Mouse (Mus musculus) heart, postnatal 0 days (tissue): ENCODE measurements around the gene Magi2. TPM values are rescaled to one million over a fixed set of nuclear protein-coding genes. Genes with fewer than 3 reads are reported as not detected.

Experiments
- ATAC-seq: fragments of 200-750 bp; cut with Nextera tagmentation; 2 replicates; pipeline ENCODE4 v1.8.0; 2017; ENCODE audit warnings: low read depth, moderate number of reproducible peaks, moderate library complexity; ENCODE audit not compliant: insufficient read depth
- DNase-seq: peaks from one replicate; pipeline ENCODE4 v3.0.0-alpha.2; 2016; ENCODE audit warnings: low spot score
- H3K27ac ChIP-seq: fragments of 300-500 bp; sonication (generic); 2 replicates; pipeline ENCODE4 v1.5.1; 2014; ENCODE audit warnings: low read depth, mild to moderate bottlenecking
- H3K27me3 ChIP-seq: fragments of 300-500 bp; sonication (generic); 2 replicates; pipeline ENCODE4 v1.6.1; 2014; ENCODE audit warnings: low read length, mixed read lengths; ENCODE audit not compliant: control insufficient read depth, insufficient read depth
- H3K36me3 ChIP-seq: fragments of 300-500 bp; sonication (generic); replicated peaks from 2 replicates; pipeline ENCODE4 v1.6.1; 2014; ENCODE audit warnings: low read length, mixed read lengths; ENCODE audit not compliant: control insufficient read depth, insufficient read depth
- H3K4me1 ChIP-seq: fragments of 300-500 bp; sonication (generic); 2 replicates; pipeline ENCODE4 v1.6.1; 2014; ENCODE audit warnings: antibody characterized with exemption; ENCODE audit not compliant: control insufficient read depth, insufficient read depth
- H3K4me2 ChIP-seq: fragments of 300-500 bp; sonication (generic); 2 replicates; pipeline ENCODE4 v1.6.1; 2014; ENCODE audit warnings: low read depth, mild to moderate bottlenecking, low read length, moderate library complexity
- H3K4me3 ChIP-seq: fragments of 300-500 bp; sonication (generic); 2 replicates; pipeline ENCODE4 v1.5.1; 2014; ENCODE audit warnings: low read depth, low read length
- H3K9ac ChIP-seq: fragments of 300-500 bp; sonication (generic); replicated peaks from 2 replicates; pipeline ENCODE4 v1.6.1; 2014; ENCODE audit warnings: low read depth, low read length, mixed read lengths
- H3K9me3 ChIP-seq: fragments of 300-500 bp; sonication (generic); replicated peaks from 2 replicates; pipeline ENCODE4 v1.6.1; 2016; ENCODE audit warnings: low read length; ENCODE audit not compliant: control insufficient read depth
- CTCF ChIP-seq: IDR thresholded peaks from 2 replicates; pipeline ENCODE4 v1.5.1; 2016; ENCODE audit warnings: antibody characterized with exemption, control low read depth, low read depth
- EP300 ChIP-seq: IDR thresholded peaks from 2 replicates; pipeline ENCODE4 v1.6.1; 2016; ENCODE audit warnings: antibody characterized with exemption, low read depth
- WGBS: fragments of 180-500 bp; shearing (Covaris S2); extraction: QIAGEN DNeasy Blood & Tissue Kit; methylation state at CpG from one replicate; pipeline ENCODE4 v1.1.7; 2014; 5-methylcytosine and 5-hydroxymethylcytosine counted together
- polyA plus RNA-seq: library from polyadenylated mRNA; unstranded; fragments of >200 nt; fragmentation: Nextera tagmentation; extraction: Ambion mirVana; gene quantifications from 2 replicates; pipeline ENCODE4 v1.2.1, GENCODE M21; 2015
- total RNA-seq: library from RNA; depleted of rRNA; stranded (reverse); fragments of >200 nt; gene quantifications from 2 replicates; pipeline ENCODE4 v1.2.3, GENCODE M21; 2014; ENCODE audit warnings: low replicate concordance

The Magi2 gene
- total and polyA plus RNA-seq, 2 experiments from 2014 or later, result 1.7 to 9.5 TPM

DNA sequence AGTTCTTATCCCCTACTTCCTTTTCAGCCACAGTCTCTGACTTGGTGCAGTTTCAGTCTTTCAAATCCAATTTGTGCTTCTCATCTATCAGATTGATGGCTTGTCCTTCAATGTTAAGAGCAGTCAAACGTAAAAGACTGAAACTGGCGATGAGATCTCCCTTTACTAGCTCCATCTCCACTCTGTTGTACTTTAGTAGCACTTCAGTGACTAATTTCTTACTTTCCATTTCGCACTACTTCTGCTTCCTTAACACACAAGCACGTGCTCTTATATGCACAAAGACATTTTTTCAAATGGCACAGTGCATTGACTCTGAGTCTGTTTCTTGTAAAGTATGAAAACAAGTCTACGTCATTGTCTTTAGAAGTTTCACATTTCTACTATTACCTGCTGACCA lies 439.6 kb downstream of the Magi2 start:
- Histone ChIP-seq H3K4me1 (no peaks in the 10 kb centered on the region), H3K9me3 (no peaks in the 10 kb centered on the region), H3K4me2 (no peak overlapping the region), H3K4me3 (no peak overlapping the region), H3K27me3 (no peaks in the 10 kb centered on the region), H3K36me3 (no peaks in the 10 kb centered on the region), H3K9ac (no peak overlapping the region), H3K27ac (no peak overlapping the region)
- ATAC-seq (no peak), DNase-seq (no peak)
- WGBS, result 75% methylated on average over 5 of the region's 5 CpGs
- no peak for TF ChIP-seq EP300
- no peak for TF ChIP-seq CTCF

GRCm38 (mm10) chr5:19717296-19717695 lies 490.5 kb downstream of the Magi2 start:
- no peak overlapping the region for H3K4me2 ChIP-seq
- no peaks in the 10 kb centered on the region for H3K27me3 ChIP-seq
- H3K27ac ChIP-seq, result no peak overlapping the region
- H3K4me1 ChIP-seq, result no peaks in the 10 kb centered on the region
- WGBS, result 77% methylated on average over 2 of the region's 2 CpGs
- H3K9me3 ChIP-seq, result no peaks in the 10 kb centered on the region
- no peak overlapping the region for H3K9ac ChIP-seq
- TF ChIP-seq CTCF (no peak), EP300 (no peak)
- DNase-seq (no peak), ATAC-seq (no peak)
- no peaks in the 10 kb centered on the region for H3K36me3 ChIP-seq
- no peak overlapping the region for H3K4me3 ChIP-seq

- H3K9ac ChIP-seq, result no peak overlapping the region
- H3K27ac ChIP-seq, result no peak overlapping the region
- no peaks in the 10 kb centered on the region for H3K27me3 ChIP-seq
- no peak overlapping the region for H3K4me2 ChIP-seq
- no peak for ATAC-seq
- no peaks in the 10 kb centered on the region for H3K36me3 ChIP-seq
- no peaks in the 10 kb centered on the region for H3K4me1 ChIP-seq
- DNase-seq, result no peak
- TF ChIP-seq EP300 (no peak), CTCF (no peak)
- no peaks in the 10 kb centered on the region for H3K9me3 ChIP-seq
- no peak overlapping the region for H3K4me3 ChIP-seq
Measured at GRCm38 (mm10) chr5:19726277-19726676, 499.4 kb downstream of the Magi2 start.

- no peak for ATAC-seq
- H3K27ac ChIP-seq, result no peak overlapping the region
Measured at GRCm38 (mm10) chr5:19745376-19745775, 518.5 kb downstream of the Magi2 start.

DNA sequence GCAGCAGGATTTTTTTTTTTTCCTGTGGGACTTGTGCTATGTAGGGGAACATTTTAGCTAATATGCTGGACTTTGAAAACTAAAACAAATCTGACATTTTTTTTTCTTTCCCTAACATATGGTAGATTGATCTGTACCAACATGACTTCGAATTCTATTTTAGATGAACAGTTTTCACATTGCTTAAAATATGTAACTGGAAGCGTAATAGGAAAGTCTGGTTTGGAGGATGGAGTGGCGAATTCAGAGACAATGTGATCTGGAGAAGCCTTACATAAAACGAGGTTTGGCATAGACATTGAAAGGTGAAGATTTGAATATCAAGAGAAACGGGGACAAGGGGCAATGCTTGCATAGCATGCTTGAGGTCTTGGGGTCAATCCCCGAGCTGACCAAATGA lies 519.1 kb downstream of the Magi2 start:
- WGBS, result 70% methylated on average over 6 of the region's 6 CpGs
- Histone ChIP-seq H3K4me3 (no peak overlapping the region), H3K9me3 (no peaks in the 10 kb centered on the region), H3K4me1 (no peaks in the 10 kb centered on the region), H3K9ac (no peak overlapping the region), H3K36me3 (no peaks in the 10 kb centered on the region), H3K27ac (no peak overlapping the region), H3K27me3 (no peaks in the 10 kb centered on the region), H3K4me2 (no peak overlapping the region)
- ATAC-seq, result no peak
- TF ChIP-seq CTCF (no peak), EP300 (no peak)
- DNase-seq, result no peak

More at GRCm38 (mm10) chr5:19745376-19745775, 518.5 kb downstream of the Magi2 start:
- no peaks in the 10 kb centered on the region for H3K27me3 ChIP-seq
- H3K4me1 ChIP-seq, result no peaks in the 10 kb centered on the region
- TF ChIP-seq EP300 (no peak), CTCF (no peak)
- WGBS, result 88% methylated on average over 2 of the region's 2 CpGs
- H3K4me2 ChIP-seq, result no peak overlapping the region
- H3K9ac ChIP-seq, result no peak overlapping the region
- H3K36me3 ChIP-seq, result no peaks in the 10 kb centered on the region
- H3K4me3 ChIP-seq, result no peak overlapping the region
- no peaks in the 10 kb centered on the region for H3K9me3 ChIP-seq
- DNase-seq, result no peak

DNA sequence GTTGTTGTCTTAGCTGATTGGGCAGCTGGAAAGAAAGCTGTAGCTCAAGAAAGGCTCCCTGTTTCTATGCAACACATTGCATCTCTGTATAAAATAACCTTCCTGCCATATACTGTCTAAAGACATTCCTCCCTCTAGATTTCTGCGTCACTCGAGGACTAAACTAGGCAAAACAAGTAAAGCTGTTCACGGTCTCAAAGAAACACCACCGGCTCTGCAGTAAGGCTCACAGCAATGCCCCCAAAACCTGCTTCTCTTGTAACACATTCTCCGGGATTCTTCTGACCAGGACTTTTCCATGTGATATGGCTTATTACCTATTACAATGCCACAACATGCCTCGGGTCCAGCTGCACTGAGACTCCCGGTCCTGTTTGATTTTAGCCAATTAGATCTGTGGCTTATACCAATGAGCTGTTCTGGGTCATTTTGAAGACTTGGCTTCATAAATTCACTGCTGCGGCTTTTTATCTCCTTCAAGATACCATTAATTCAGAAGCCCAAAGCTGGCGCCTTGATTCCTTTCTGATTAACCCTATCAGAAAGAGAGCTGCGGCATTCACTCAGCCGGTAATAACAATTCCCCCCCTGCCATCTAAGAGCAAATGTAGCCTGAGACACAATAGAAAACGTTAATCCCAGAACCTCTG lies 520.2 kb downstream of the Magi2 start:
- TF ChIP-seq EP300, result no peak
- TF ChIP-seq CTCF, result no peak
- H3K27me3 ChIP-seq, result no peaks in the 10 kb centered on the region

More for the DNA sequence above, 520.2 kb downstream of the Magi2 start:
- Histone ChIP-seq H3K9me3 (no peaks in the 10 kb centered on the region), H3K4me3 (no peak overlapping the region), H3K36me3 (no peaks in the 10 kb centered on the region), H3K27ac (no peak overlapping the region), H3K4me2 (no peak overlapping the region), H3K4me1 (no peaks in the 10 kb centered on the region), H3K9ac (no peak overlapping the region)
- ATAC-seq (no peak), DNase-seq (no peak)
- 67% methylated on average over 12 of the region's 12 CpGs for WGBS
